Mouse (Mus musculus) Patski (cell line): ENCODE data around the gene Urm1. TPM values are rescaled to one million over a fixed set of nuclear protein-coding genes. Genes with fewer than 3 reads are reported as not detected.
"Not testable (repeated sequence)": the region's sequence is repeated elsewhere in the genome, so short reads cannot be mapped to it uniquely, and the experiment has no call there.

Experiments used
- ATAC-seq: fragments of 100-300 bp; one replicate; pipeline ENCODE4 v1.8.0; 2021
- CTCF ChIA-PET: fragments of 350-600 bp; sonication (Branson Sonifier 250); formaldehyde crosslinking; loops from one replicate; lab custom pipeline; 2022; ENCODE audit warnings: inconsistent platforms; lab: Charles Lee
- POLR2A ChIA-PET: fragments of 350-600 bp; sonication (Branson Sonifier 250); formaldehyde crosslinking; loops from one replicate; lab custom pipeline; 2022; ENCODE audit warnings: antibody characterized with exemption, inconsistent platforms; lab: Charles Lee
- DNase-seq: peaks from one replicate; pipeline ENCODE4 v3.0.0-alpha.2; 2011; ENCODE audit warnings: low read depth, low spot score
- H3K27me3 ChIP-seq: fragments of 371-371 bp; one replicate; pipeline ENCODE4 v1.5.1; 2021
- CTCF ChIP-seq: fragments of 100-300 bp; IDR thresholded peaks from one replicate; pipeline ENCODE4 v1.5.1; 2021
- in situ Hi-C: fragments of 300-500 bp; cut with MboI; formaldehyde crosslinking; loops from 3 replicates; pipeline ENCODE4 v1.11.1; 2018; ENCODE audit warnings: low pct_unique_long_range_greater_than_20kb, mixed read lengths
- polyA plus RNA-seq: library from polyadenylated mRNA; unstranded; gene quantifications from one replicate; pipeline ENCODE4 v1.2.3, GENCODE M21; 2021

Urm1 gene
- 50.0 TPM for polyA plus RNA-seq

- DNase-seq (no peak), ATAC-seq (peak; percentile 10)
- in situ Hi-C loops, result no loop called here
- no peak for TF ChIP-seq CTCF
- H3K27me3 ChIP-seq, result no peaks in the 10 kb centered on the region
- ChIA-PET POLR2A (interaction anchor here (1.1 kb wide), 1 partner anchor 30 kb away, joined by 5 read pairs; no protein-coding TSS in a partner anchor), CTCF (interaction anchor here (2.9 kb wide), 1 partner anchor 55 kb away, joined by 10 read pairs; no protein-coding TSS in a partner anchor)
These were observed at the start of gene Urm1 for GRCm38 (mm10) chr2:29820025-29820817. Gene Urm1 (plus strand): TSS chr2:29820075.

- H3K27me3 ChIP-seq, result no peaks in the 10 kb centered on the region
- ChIA-PET POLR2A (no interaction called here), CTCF (interaction anchor here (0.8 to 2.0 kb wide), 2 partner anchors 15 to 21 kb away, joined by 3 to 6 read pairs; no protein-coding TSS in a partner anchor)
- in situ Hi-C loops, result no loop called here
- DNase-seq, result no peak
- ATAC-seq, result no peak
- no peak for TF ChIP-seq CTCF
These were observed 49.7 kb upstream of the Urm1 start for GRCm38 (mm10) chr2:29770162-29770561.

- CTCF ChIA-PET, result interaction anchor here (0.8 to 2.2 kb wide), 7 partner anchors 9 to 119 kb away, joined by 3 to 7 read pairs (median 4); no protein-coding TSS in a partner anchor
- in situ Hi-C loops, result no loop called here
- H3K27me3 ChIP-seq, result no peaks in the 10 kb centered on the region
- ATAC-seq (peak; percentile 51), DNase-seq (peak; percentile 48)
- POLR2A ChIA-PET, result interaction anchor here (1.5 kb wide), 1 partner anchor 31 kb away, joined by 4 read pairs; the partner anchor contains the start of gene Slc27a4
- TF ChIP-seq CTCF, result no peak
These were observed 48.0 kb upstream of the Urm1 start for GRCm38 (mm10) chr2:29771611-29772461.

- no peak for DNase-seq
- ATAC-seq, result no peak
- POLR2A ChIA-PET, result no interaction called here
- no peak for TF ChIP-seq CTCF
- H3K27me3 ChIP-seq, result no peaks in the 10 kb centered on the region
- CTCF ChIA-PET, result no interaction called here
- in situ Hi-C loops, result no loop called here
These were observed 46.6 kb upstream of the Urm1 start for GRCm38 (mm10) chr2:29773323-29773722.

GRCm38 (mm10) chr2:29781256-29781655 is 38.6 kb upstream of the Urm1 start:
- ATAC-seq, DNase-seq, H3K27me3 ChIP-seq, in situ Hi-C loops: not testable (repeated sequence)
- ChIA-PET POLR2A (interaction anchor here (0.6 kb wide), 1 partner anchor 269 kb away, joined by 6 read pairs; no protein-coding TSS in a partner anchor), CTCF (interaction anchor here (0.9 to 2.8 kb wide), 5 partner anchors 10 to 77 kb away, joined by 3 to 7 read pairs (median 3); no protein-coding TSS in a partner anchor)

- TF ChIP-seq CTCF, result no peak
- no peaks in the 10 kb centered on the region for H3K27me3 ChIP-seq
- DNase-seq, result no peak
- POLR2A ChIA-PET, result interaction anchor here (0.7 kb wide), 1 partner anchor 16 kb away, joined by 3 read pairs; no protein-coding TSS in a partner anchor
- CTCF ChIA-PET, result interaction anchor here (1.3 kb wide), 1 partner anchor 18 kb away, joined by 3 read pairs; the partner anchor contains the start of gene Slc27a4
- in situ Hi-C loops, result no loop called here
- no peak for ATAC-seq
These were observed 35.6 kb upstream of the Urm1 start for GRCm38 (mm10) chr2:29784290-29784689.

- TF ChIP-seq CTCF, result no peak
- in situ Hi-C loops, result no loop called here
- ChIA-PET POLR2A (no interaction called here), CTCF (no interaction called here)
- peak; percentile 49 for ATAC-seq
- no peaks in the 10 kb centered on the region for H3K27me3 ChIP-seq
- DNase-seq, result peak; percentile 80
These were observed 32.6 kb upstream of the Urm1 start, which contains the start of gene Coq4 for GRCm38 (mm10) chr2:29787104-29787917. Gene Coq4 (plus strand): TSS chr2:29787493.

- ChIA-PET CTCF (interaction anchor here (1.0 kb wide), 1 partner anchor 8 kb away, joined by 3 read pairs; no protein-coding TSS in a partner anchor), POLR2A (interaction anchor here (1.0 kb wide), 1 partner anchor 14 kb away, joined by 3 read pairs; the partner anchor contains the start of gene Slc27a4)
- ATAC-seq, result peak; percentile 77
- DNase-seq, result peak; percentile 64
- no peak for TF ChIP-seq CTCF
- H3K27me3 ChIP-seq, result no peaks in the 10 kb centered on the region
- in situ Hi-C loops, result no loop called here
These were observed 31.8 kb upstream of the Urm1 start, which contains the start of gene Trub2 for GRCm38 (mm10) chr2:29787937-29788681. Gene Trub2 (minus strand): TSS chr2:29788502.
